Mouse (Mus musculus) limb, embryonic 11.5 days (tissue): Measurements from ENCODE around the gene Atp8a1. TPM values are rescaled to one million over a fixed set of nuclear protein-coding genes. Genes with fewer than 3 reads are reported as not detected.

Experiments used
- ATAC-seq: fragments of 200-750 bp; cut with Nextera tagmentation; 2 replicates; pipeline ENCODE4 v1.8.0; 2017; ENCODE audit warnings: low read depth; ENCODE audit not compliant: insufficient number of reproducible peaks, low FRiP score, low TSS enrichment
- DNase-seq: peaks from one replicate; pipeline ENCODE4 v3.0.0-alpha.2; 2015; ENCODE audit warnings: low spot score
- H3K27ac ChIP-seq: fragments of 300-500 bp; sonication (generic); replicated peaks from 2 replicates; pipeline ENCODE4 v1.5.1; 2014; ENCODE audit warnings: low read depth, mild to moderate bottlenecking, low read length
- H3K27me3 ChIP-seq: fragments of 300-500 bp; sonication (generic); 2 replicates; pipeline ENCODE4 v1.6.1; 2014; ENCODE audit warnings: mild to moderate bottlenecking, low read length, mixed read lengths; ENCODE audit not compliant: control insufficient read depth, insufficient read depth
- H3K36me3 ChIP-seq: fragments of 300-500 bp; sonication (generic); 2 replicates; pipeline ENCODE4 v1.6.1; 2014; ENCODE audit warnings: mild to moderate bottlenecking, low read length, moderate library complexity, mixed read lengths; ENCODE audit not compliant: control insufficient read depth, insufficient read depth
- H3K4me1 ChIP-seq: fragments of 300-500 bp; sonication (generic); 2 replicates; pipeline ENCODE4 v1.6.1; 2014; ENCODE audit warnings: low read length, mixed read lengths; ENCODE audit not compliant: control insufficient read depth, insufficient read depth
- H3K4me2 ChIP-seq: fragments of 300-500 bp; sonication (generic); 2 replicates; pipeline ENCODE4 v1.6.1; 2014; ENCODE audit warnings: low read depth, mild to moderate bottlenecking, moderate library complexity; ENCODE audit not compliant: severe bottlenecking
- H3K4me3 ChIP-seq: fragments of 300-500 bp; sonication (generic); 2 replicates; pipeline ENCODE4 v1.5.1; 2014; ENCODE audit warnings: low read depth, low read length
- H3K9ac ChIP-seq: fragments of 300-500 bp; sonication (generic); 2 replicates; pipeline ENCODE4 v1.6.1; 2014; ENCODE audit warnings: mild to moderate bottlenecking, low read length
- H3K9me3 ChIP-seq: fragments of 300-500 bp; sonication (generic); 2 replicates; pipeline ENCODE4 v1.6.1; 2016; ENCODE audit warnings: low read length; ENCODE audit not compliant: control insufficient read depth
- WGBS: fragments of 180-500 bp; shearing (Covaris S2); extraction: QIAGEN DNeasy Blood & Tissue Kit; methylation state at CpG from one replicate; pipeline ENCODE4 v1.1.7; 2014; 5-methylcytosine and 5-hydroxymethylcytosine counted together
- polyA plus RNA-seq: library from polyadenylated mRNA; unstranded; fragments of >200 nt; fragmentation: Nextera tagmentation; extraction: Ambion mirVana; gene quantifications from 2 replicates; pipeline ENCODE4 v1.2.1, GENCODE M21; 2014

Gene Atp8a1
- polyA plus RNA-seq, 1 experiment from 2014 or later, result 7.7 TPM

DNA sequence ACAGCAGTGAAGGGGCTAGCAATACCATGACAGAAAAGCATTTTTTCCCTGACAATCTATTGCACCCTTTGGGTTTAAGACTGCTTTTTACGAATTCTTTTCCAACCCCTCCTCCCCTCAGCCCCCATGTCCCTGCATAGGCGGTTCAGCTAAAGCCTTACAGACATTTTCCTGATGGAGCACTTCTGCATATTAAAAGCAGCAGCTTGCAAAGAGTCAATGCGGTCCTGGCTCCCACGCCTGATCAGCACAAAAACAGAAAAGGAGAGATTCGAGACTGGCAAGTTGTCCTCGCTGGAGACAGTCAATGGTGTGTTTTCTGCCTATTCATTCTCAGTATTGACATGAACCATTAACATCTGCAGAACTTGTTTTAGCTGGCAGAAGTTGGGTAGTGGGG is 184.5 kb downstream of the Atp8a1 start:
- Histone ChIP-seq H3K27ac (no peak overlapping the region), H3K9ac (no peak overlapping the region), H3K9me3 (no peaks in the 10 kb centered on the region), H3K27me3 (no peaks in the 10 kb centered on the region), H3K4me3 (no peak overlapping the region), H3K4me2 (no peak overlapping the region), H3K4me1 (no peaks in the 10 kb centered on the region; the same call in 1 of the 2 replicates), H3K36me3 (no peaks in the 10 kb centered on the region)
- no peak for ATAC-seq
- 57% methylated on average over 6 of the region's 6 CpGs for WGBS
- no peak for DNase-seq

GRCm38 (mm10) chr5:67659864-67660263 is 187.4 kb downstream of the Atp8a1 start:
- H3K4me2 ChIP-seq, result no peak overlapping the region
- 94% methylated on average over 9 of the region's 9 CpGs for WGBS

DNA sequence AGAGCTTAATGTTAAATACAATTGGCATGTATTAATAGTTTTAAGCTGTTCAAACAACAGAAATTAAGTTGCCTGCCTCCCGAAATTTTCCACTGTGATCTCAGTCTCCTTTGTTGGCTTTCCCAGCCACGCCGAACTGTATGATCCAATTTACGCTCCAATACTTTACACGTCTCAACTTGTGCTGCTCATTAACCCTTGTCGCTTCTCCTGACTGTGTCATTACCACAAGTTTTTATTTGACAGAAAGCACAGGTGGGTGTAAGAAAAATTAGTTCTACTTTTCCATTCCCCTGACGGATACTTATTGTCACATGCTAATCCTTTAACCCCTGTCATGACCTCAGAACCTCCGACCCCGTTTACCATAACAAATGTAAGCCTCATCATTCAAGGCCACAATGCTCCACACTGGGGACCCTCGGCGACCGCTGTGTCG is 190.4 kb downstream of the Atp8a1 start:
- ATAC-seq (no peak), DNase-seq (no peak)
- Histone ChIP-seq H3K9ac (no peak overlapping the region), H3K4me2 (no peak overlapping the region), H3K4me3 (no peak overlapping the region), H3K4me1 (0 out of 2 replicates have a peak, but pooled peaks cover 9% of the 10 kb centered on the region), H3K36me3 (no peaks in the 10 kb centered on the region), H3K27ac (no peak overlapping the region), H3K27me3 (no peaks in the 10 kb centered on the region), H3K9me3 (no peaks in the 10 kb centered on the region)
- WGBS, result 26% methylated on average over 13 of the region's 13 CpGs

More at GRCm38 (mm10) chr5:67659864-67660263, 187.4 kb downstream of the Atp8a1 start:
- Histone ChIP-seq H3K9me3 (no peaks in the 10 kb centered on the region), H3K36me3 (no peaks in the 10 kb centered on the region), H3K4me3 (no peak overlapping the region), H3K4me1 (peaks cover 9% of the 10 kb centered on the region; the same call in 1 of the 2 replicates), H3K27me3 (no peaks in the 10 kb centered on the region), H3K9ac (no peak overlapping the region), H3K27ac (no peak overlapping the region)
- DNase-seq, result no peak
- no peak for ATAC-seq

- 62% methylated on average over 14 of the region's 14 CpGs for WGBS
- H3K27me3 ChIP-seq, result no peaks in the 10 kb centered on the region
- H3K27ac ChIP-seq, result no peak overlapping the region
Measured at GRCm38 (mm10) chr5:67655696-67656519, 191.3 kb downstream of the Atp8a1 start.

DNA sequence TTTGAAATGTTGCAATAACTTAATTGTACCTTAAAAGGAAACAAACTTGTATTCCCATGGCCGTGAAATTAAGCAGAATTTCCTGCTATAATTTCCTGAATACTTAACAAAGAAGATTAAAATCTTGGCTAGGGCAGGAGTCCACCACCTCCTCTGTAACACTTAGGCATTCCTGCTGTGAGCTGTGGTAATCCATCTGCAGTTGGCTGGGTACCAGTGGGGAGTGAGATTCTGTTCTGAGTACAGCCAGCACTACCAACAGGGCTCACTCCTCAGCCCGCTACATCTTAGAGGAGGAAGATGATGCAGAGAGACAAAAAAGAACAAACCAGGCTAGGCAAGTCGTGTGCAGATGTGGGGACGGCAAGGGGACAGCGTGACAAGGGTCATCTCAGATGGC is 192.7 kb downstream of the Atp8a1 start:
- WGBS, result 74% methylated on average over 5 of the region's 5 CpGs

More at GRCm38 (mm10) chr5:67655696-67656519, 191.3 kb downstream of the Atp8a1 start:
- DNase-seq (no peak), ATAC-seq (no peak)
- Histone ChIP-seq H3K9ac (no peak overlapping the region), H3K4me1 (0 out of 2 replicates have a peak, but pooled peaks cover 9% of the 10 kb centered on the region), H3K9me3 (no peaks in the 10 kb centered on the region), H3K4me2 (no peak overlapping the region), H3K36me3 (no peaks in the 10 kb centered on the region), H3K4me3 (no peak overlapping the region)

GRCm38 (mm10) chr5:67653543-67653942 is 193.7 kb downstream of the Atp8a1 start:
- no peak overlapping the region for H3K27ac ChIP-seq
- no peak overlapping the region for H3K4me3 ChIP-seq
- no peak for ATAC-seq
- no peaks in the 10 kb centered on the region for H3K27me3 ChIP-seq
- no peak overlapping the region for H3K9ac ChIP-seq
- no peaks in the 10 kb centered on the region for H3K36me3 ChIP-seq
- WGBS, result 89% methylated on average over 3 of the region's 3 CpGs
- no peak for DNase-seq
- H3K9me3 ChIP-seq, result no peaks in the 10 kb centered on the region
- no peak overlapping the region for H3K4me2 ChIP-seq
- 0 out of 2 replicates have a peak, but pooled peaks cover 9% of the 10 kb centered on the region for H3K4me1 ChIP-seq

More for the DNA sequence above, 192.7 kb downstream of the Atp8a1 start:
- ATAC-seq (no peak), DNase-seq (no peak)
- H3K27me3 ChIP-seq, result no peaks in the 10 kb centered on the region
- H3K36me3 ChIP-seq, result no peaks in the 10 kb centered on the region
- H3K4me1 ChIP-seq, result 0 out of 2 replicates have a peak, but pooled peaks cover 9% of the 10 kb centered on the region
- H3K9me3 ChIP-seq, result no peaks in the 10 kb centered on the region
- H3K9ac ChIP-seq, result no peak overlapping the region
- H3K27ac ChIP-seq, result no peak overlapping the region
- H3K4me3 ChIP-seq, result no peak overlapping the region
- no peak overlapping the region for H3K4me2 ChIP-seq

GRCm38 (mm10) chr5:67652468-67652867 is 194.8 kb downstream of the Atp8a1 start:
- Histone ChIP-seq H3K9ac (no peak overlapping the region), H3K36me3 (no peaks in the 10 kb centered on the region), H3K4me2 (no peak overlapping the region), H3K9me3 (no peaks in the 10 kb centered on the region), H3K4me3 (no peak overlapping the region), H3K4me1 (0 out of 2 replicates have a peak, but pooled peaks cover 10% of the 10 kb centered on the region), H3K27me3 (no peaks in the 10 kb centered on the region), H3K27ac (no peak overlapping the region)
- WGBS, result 88% methylated on average over 4 of the region's 4 CpGs
- ATAC-seq (no peak), DNase-seq (no peak)

DNA sequence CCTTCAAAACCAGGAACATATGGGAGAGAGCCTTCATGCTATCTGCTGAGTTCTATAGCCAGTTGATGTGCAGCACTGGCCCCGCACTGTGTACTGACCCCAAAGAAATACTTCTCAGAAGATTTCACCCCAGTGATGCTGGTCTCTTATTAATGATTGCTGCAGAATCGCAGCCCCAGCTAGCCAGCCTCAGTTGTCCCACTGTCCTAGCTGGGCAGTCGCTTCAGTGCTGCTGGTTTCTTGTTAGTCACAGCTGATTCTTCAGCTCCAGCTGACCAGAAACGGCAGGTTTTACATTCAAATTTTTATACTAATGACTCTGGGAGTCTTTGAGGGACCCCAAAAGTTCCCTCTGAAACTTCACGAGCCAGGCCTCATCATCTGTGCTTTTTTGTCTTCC is 197.2 kb downstream of the Atp8a1 start:
- Histone ChIP-seq H3K27ac (no peak overlapping the region), H3K4me3 (no peak overlapping the region), H3K27me3 (no peaks in the 10 kb centered on the region), H3K9ac (no peak overlapping the region), H3K36me3 (no peaks in the 10 kb centered on the region), H3K4me2 (no peak overlapping the region), H3K4me1 (peaks cover 13% of the 10 kb centered on the region; the same call in 1 of the 2 replicates), H3K9me3 (no peaks in the 10 kb centered on the region)
- DNase-seq (no peak), ATAC-seq (no peak)
- 90% methylated on average over 5 of the region's 5 CpGs for WGBS
